Mouse (Mus musculus) spleen, adult 2 months (tissue): ENCODE measurements around the gene Nxnl2. TPM values are rescaled to one million over a fixed set of nuclear protein-coding genes. Genes with fewer than 3 reads are reported as not detected.

Source experiments
- DNase-seq, 2 experiments: peaks; one replicate each; pipeline versions ENCODE4 v3.0.0 to v3.0.0-alpha.2; 2012 to 2021; ENCODE audit warnings: low spot score in 2 of 2, low read depth in 1 of 2
- H3K27ac ChIP-seq: fragments of 200-500 bp; 2 replicates; pipeline ENCODE4 v1.5.1; 2012; ENCODE audit warnings: low read length, inconsistent platforms; ENCODE audit not compliant: insufficient read depth
- H3K27me3 ChIP-seq: fragments of 200-500 bp; 2 replicates; pipeline ENCODE4 v1.6.1; 2012; ENCODE audit warnings: mild to moderate bottlenecking, moderate library complexity, low read length, inconsistent platforms; ENCODE audit not compliant: control insufficient read depth, insufficient read depth
- H3K36me3 ChIP-seq: fragments of 200-500 bp; 2 replicates; pipeline ENCODE4 v1.6.1; 2012; ENCODE audit warnings: mild to moderate bottlenecking, low read length, inconsistent platforms; ENCODE audit not compliant: control insufficient read depth, insufficient read depth
- H3K4me1 ChIP-seq: fragments of 200-500 bp; 2 replicates; pipeline ENCODE4 v1.6.1; 2011; ENCODE audit warnings: inconsistent platforms; ENCODE audit not compliant: control insufficient read depth, insufficient read depth, insufficient read length
- H3K4me3 ChIP-seq: fragments of 200-500 bp; 2 replicates; pipeline ENCODE4 v1.5.1; 2011; ENCODE audit warnings: mild to moderate bottlenecking, inconsistent platforms; ENCODE audit not compliant: insufficient read depth, insufficient read length; ENCODE audit errors: extremely low read depth
- CTCF ChIP-seq: fragments of 200-500 bp; IDR thresholded peaks from 2 replicates; pipeline ENCODE4 v1.5.1; 2011; ENCODE audit warnings: mild to moderate bottlenecking, inconsistent platforms; ENCODE audit not compliant: insufficient read depth, insufficient read length, insufficient replicate concordance; ENCODE audit errors: extremely low read depth
- POLR2A ChIP-seq: fragments of 200-500 bp; IDR thresholded peaks from 2 replicates; pipeline ENCODE4 v1.6.1; 2011; ENCODE audit warnings: low read depth, low read length, inconsistent platforms
- WGBS: fragments of 180-500 bp; shearing (Covaris S2); methylation state at CpG from one replicate; pipeline ENCODE4 v1.1.7; 2018; 5-methylcytosine and 5-hydroxymethylcytosine counted together
- polyA plus RNA-seq: library from polyadenylated mRNA; depleted of rRNA; stranded (reverse); fragments of >200 nt; gene quantifications from 2 replicates; pipeline ENCODE4 v1.2.3, GENCODE M21; 2012; rRNA removed

Nxnl2 gene
- 1.1 and 1.4 TPM in 2 replicates for polyA plus RNA-seq

DNA sequence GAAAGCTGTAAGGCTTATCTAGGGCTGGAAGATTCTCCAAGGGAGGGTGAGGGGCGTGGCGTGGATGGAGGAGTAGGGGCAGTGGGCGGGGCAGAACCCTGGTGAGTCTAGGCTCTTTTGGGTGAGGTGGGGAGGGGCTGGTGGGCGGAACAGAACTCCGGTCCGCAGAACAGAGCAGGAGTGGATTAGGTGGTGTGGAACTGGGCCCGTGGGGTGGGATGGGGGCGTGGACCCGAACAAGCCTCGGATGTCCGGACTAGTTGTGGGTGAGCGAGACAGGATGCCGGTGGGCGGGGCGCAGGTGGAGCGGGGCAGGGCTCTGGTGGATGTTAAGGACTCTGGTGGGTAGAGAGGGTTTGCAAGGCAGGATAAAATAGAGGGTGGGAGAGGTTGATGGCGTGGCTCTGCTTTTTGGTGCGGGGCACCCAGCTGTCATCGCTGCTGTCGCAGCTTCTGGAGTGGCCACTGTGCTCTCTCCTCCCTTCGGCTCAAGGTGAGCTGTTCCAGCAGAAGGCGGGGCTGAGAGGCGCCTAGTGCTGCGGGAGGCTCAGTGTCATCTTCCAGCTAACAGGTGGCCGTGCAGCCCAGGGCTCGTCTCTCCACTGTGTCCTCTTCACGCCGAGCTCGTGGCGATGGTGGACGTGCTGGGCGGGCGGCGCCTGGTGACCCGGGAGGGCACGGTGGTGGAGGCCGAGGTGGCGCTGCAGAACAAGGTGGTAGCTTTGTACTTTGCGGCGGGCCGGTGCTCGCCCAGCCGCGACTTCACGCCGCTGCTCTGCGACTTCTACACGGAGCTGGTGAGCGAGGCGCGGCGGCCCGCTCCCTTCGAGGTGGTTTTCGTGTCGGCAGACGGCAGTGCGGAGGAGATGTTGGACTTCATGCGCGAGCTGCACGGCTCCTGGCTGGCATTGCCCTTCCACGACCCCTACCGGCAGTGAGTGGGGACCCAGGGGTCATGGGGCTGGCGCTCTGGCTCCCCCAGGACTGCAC lies at the start of gene Nxnl2:
Nxnl2 (plus strand) TSS at position 332 of the 990 bp plus-strand sequence.
- Histone ChIP-seq H3K4me3 (peak within 1 kb of the TSS; percentile 65), H3K4me1 (peaks cover 4% of the 10 kb centered on the region; the same call in 1 of the 2 replicates), H3K27me3 (peaks cover 2% of the 10 kb centered on the region; the same call in 1 of the 2 replicates), H3K27ac (no peak within 1 kb of the TSS), H3K36me3 (no peaks in the 10 kb centered on the region)
- TF ChIP-seq POLR2A (no peak), CTCF (peak; percentile 58; the same call in 1 of the 2 replicates)
- DNase-seq, result peak in 1 of 2 experiments; percentile 69
- 2% methylated on average over 64 of the region's 64 CpGs for WGBS

DNA sequence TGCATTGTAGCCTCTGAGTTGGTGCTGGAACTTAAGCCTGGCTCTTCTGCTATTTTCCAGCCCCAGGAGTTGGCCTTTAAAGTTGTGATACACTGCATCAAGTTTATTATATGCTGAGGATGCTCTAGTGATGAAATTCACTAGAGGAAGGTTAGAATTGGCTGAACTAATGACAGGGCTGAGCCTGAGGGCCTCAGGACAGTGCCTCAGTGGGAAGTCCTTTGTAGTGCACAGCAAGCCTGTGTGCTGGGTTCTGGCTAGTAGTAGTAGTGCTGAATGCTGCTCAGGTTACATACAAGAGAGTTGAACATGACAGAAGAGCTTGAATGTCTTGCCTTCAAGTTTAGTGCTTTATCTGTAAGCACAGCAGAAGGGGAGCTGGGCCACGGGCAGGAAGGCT lies 48.9 kb upstream of the Nxnl2 start:
- DNase-seq, result no peak
- 0 out of 2 replicates have a peak, but pooled peaks cover 4% of the 10 kb centered on the region for H3K36me3 ChIP-seq
- TF ChIP-seq CTCF (no peak), POLR2A (no peak)
- H3K4me3 ChIP-seq, result no peak overlapping the region
- 54% methylated on average over 1 of the region's 1 CpGs for WGBS
- H3K4me1 ChIP-seq, result peaks cover 3% of the 10 kb centered on the region; the same call in 1 of the 2 replicates
- H3K27ac ChIP-seq, result no peak overlapping the region
- no peaks in the 10 kb centered on the region for H3K27me3 ChIP-seq

DNA sequence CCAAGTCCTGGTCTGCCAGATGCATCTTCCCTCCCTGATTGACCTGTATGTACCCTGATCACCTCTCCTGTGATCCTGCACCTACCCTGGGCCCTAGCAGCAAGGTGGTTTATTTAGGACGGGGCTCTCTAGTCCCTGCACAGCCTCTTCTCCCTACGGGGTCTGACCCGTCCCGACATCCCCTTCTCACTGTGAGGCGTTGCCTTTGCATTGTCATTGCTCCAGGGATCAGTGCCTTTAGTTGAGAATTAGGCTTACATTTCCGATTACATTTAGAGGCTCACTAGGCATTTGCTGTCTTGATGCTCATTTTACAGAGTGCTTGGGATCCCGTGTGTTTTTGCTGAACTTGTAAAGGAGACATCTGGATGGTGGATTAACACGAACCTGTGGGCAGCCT lies 48.1 kb upstream of the Nxnl2 start:
- 91% methylated on average over 8 of the region's 8 CpGs for WGBS
- Histone ChIP-seq H3K4me1 (peaks cover 3% of the 10 kb centered on the region; the same call in 1 of the 2 replicates), H3K36me3 (0 out of 2 replicates have a peak, but pooled peaks cover 4% of the 10 kb centered on the region), H3K27ac (no peak overlapping the region), H3K27me3 (no peaks in the 10 kb centered on the region), H3K4me3 (no peak overlapping the region)
- DNase-seq, result no peak
- no peak for TF ChIP-seq POLR2A
- TF ChIP-seq CTCF, result no peak

DNA sequence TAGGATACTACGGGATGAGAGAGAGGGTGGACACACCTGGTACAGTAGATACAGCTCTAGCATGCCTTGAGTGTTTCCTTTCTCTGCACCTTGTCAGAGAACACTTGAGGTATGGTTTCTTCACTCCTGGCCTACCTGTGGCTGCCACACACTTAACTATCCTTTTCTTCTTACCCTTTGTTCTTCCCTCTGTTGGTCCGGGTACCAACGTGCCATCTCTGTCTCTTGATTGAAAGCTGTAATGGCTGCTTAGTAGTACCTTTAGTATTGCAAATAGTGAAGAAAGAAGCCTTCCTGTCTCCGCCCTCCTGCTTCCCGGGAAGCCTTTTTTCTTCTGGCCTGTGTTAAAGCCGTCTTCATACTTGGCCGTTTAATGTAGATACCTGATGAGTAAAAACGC lies 45.5 kb upstream of the Nxnl2 start:
- H3K27ac ChIP-seq, result no peak overlapping the region
- H3K4me3 ChIP-seq, result no peak overlapping the region
- peaks cover 6% of the 10 kb centered on the region; the same call in 1 of the 2 replicates for H3K36me3 ChIP-seq
- DNase-seq, result no peak
- no peak for TF ChIP-seq POLR2A
- TF ChIP-seq CTCF, result no peak
- H3K27me3 ChIP-seq, result no peaks in the 10 kb centered on the region
- 0 out of 2 replicates have a peak, but pooled peaks cover 2% of the 10 kb centered on the region for H3K4me1 ChIP-seq
- 90% methylated on average over 8 of the region's 8 CpGs for WGBS

DNA sequence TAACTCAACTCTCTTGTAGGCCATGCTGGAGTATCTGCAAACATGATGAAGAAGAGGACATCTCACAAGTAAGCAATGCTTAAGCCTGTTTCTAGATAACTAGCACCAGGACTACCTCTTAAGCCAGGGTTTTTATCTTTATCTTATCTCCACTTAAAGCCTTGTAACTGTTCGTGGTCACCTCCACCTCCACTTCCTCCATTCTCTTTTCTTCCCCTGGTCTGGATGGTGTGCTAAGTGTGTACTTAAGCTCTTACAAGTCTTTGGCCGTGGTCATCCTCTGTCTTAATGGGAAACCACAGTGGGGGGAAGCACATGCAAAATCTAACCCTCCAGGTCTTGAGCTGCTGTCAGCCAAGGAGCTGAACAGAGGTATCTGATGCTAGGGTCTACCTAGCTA lies 42.9 kb upstream of the Nxnl2 start:
- peaks cover 6% of the 10 kb centered on the region; the same call in 1 of the 2 replicates for H3K36me3 ChIP-seq
- no peaks in the 10 kb centered on the region for H3K27me3 ChIP-seq
- DNase-seq, result no peak
- 45% methylated on average over 2 of the region's 2 CpGs for WGBS
- TF ChIP-seq POLR2A (no peak), CTCF (no peak)
- no peak overlapping the region for H3K4me3 ChIP-seq
- 0 out of 2 replicates have a peak, but pooled peaks cover 2% of the 10 kb centered on the region for H3K4me1 ChIP-seq
- no peak overlapping the region for H3K27ac ChIP-seq

DNA sequence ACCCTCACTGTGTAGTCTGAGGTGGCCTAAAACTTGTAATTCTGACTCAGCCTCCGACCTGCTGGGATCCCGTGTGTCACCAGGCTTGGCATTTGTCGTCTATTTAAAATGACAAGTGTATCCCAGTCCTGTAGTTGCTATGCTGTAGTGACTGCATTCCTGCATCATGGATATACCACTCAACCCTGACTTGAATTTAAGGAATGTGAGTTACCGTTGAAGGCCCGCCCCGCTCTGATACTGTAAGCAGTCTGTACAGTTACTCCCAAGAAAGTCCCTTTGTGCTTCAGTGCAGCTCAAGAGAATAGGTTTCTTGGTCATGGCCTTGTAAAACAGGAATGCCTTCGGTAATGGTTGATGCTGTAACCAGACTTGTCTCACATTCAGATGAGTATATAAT lies 42.4 kb upstream of the Nxnl2 start:
- H3K4me3 ChIP-seq, result no peak overlapping the region
- no peak overlapping the region for H3K27ac ChIP-seq
- TF ChIP-seq CTCF (no peak), POLR2A (no peak)
- DNase-seq, result no peak
- H3K4me1 ChIP-seq, result 0 out of 2 replicates have a peak, but pooled peaks cover 2% of the 10 kb centered on the region
- H3K36me3 ChIP-seq, result peaks cover 6% of the 10 kb centered on the region; the same call in 1 of the 2 replicates
- 93% methylated on average over 7 of the region's 7 CpGs for WGBS
- H3K27me3 ChIP-seq, result no peaks in the 10 kb centered on the region
